Mouse (Mus musculus): ENCODE measurements at regions not wholly inside any gene's neighbourhood (a gene's known extent, or its start where the extent isn't known, plus 50 kb on each side); places are given as distances from the start of the nearest gene placed in this dataset.

GRCm38 (mm10) chr13:37514641-37515305 is 169.8 kb downstream of the Ly86 start:
- no peak for ATAC-seq (ENCODE audit: low FRiP score)
- no peak overlapping the region for H3K4me3 ChIP-seq
- H3K9ac ChIP-seq: 0 out of 2 replicates have a peak overlapping the region, but pooled peaks have one; percentile 63
- H3K36me3 ChIP-seq: no peaks in the 10 kb centered on the region
- peak overlapping the region; percentile 85 for H3K27ac ChIP-seq
- no peaks in the 10 kb centered on the region for H3K9me3 ChIP-seq
- peaks cover 22% of the 10 kb centered on the region for H3K4me1 ChIP-seq (replicated peaks)
- no peaks in the 10 kb centered on the region for H3K27me3 ChIP-seq
- peak overlapping the region; percentile 45 for H3K4me2 ChIP-seq
- WGBS: 73% methylated on average over 12 of the region's 12 CpGs

GRCm38 (mm10) chr13:37517055-37517807 is 172.2 kb downstream of the Ly86 start:
- no peak overlapping the region for H3K27ac ChIP-seq
- WGBS: 36% methylated on average over 14 of the region's 14 CpGs

GRCm38 (mm10) chr13:37519948-37520347 is 174.9 kb downstream of the Ly86 start:
- no peaks in the 10 kb centered on the region for H3K27me3 ChIP-seq
- H3K9me3 ChIP-seq: no peaks in the 10 kb centered on the region
- H3K4me1 ChIP-seq (replicated peaks): peaks cover 6% of the 10 kb centered on the region
- no peak for ATAC-seq (ENCODE audit: low FRiP score)
- H3K36me3 ChIP-seq: no peaks in the 10 kb centered on the region
- H3K9ac ChIP-seq: no peak overlapping the region
- no peak overlapping the region for H3K27ac ChIP-seq
- no peak overlapping the region for H3K4me2 ChIP-seq
- no peak overlapping the region for H3K4me3 ChIP-seq
- WGBS: 76% methylated on average over 3 of the region's 3 CpGs

More at GRCm38 (mm10) chr13:37517055-37517807, 172.2 kb downstream of the Ly86 start:
- Histone ChIP-seq H3K27me3 (no peaks in the 10 kb centered on the region), H3K9me3 (no peaks in the 10 kb centered on the region), H3K4me1 (replicated peaks) (peaks cover 20% of the 10 kb centered on the region), H3K9ac (no peak overlapping the region), H3K4me3 (no peak overlapping the region), H3K4me2 (no peak overlapping the region), H3K36me3 (no peaks in the 10 kb centered on the region)
- ATAC-seq (ENCODE audit: low FRiP score): no peak

GRCm38 (mm10) chr13:37525097-37525726 is 180.2 kb downstream of the Ly86 start:
- H3K9ac ChIP-seq: no peak overlapping the region
- no peak overlapping the region for H3K4me2 ChIP-seq
- no peaks in the 10 kb centered on the region for H3K9me3 ChIP-seq
- no peak overlapping the region for H3K27ac ChIP-seq
- H3K4me1 ChIP-seq (replicated peaks): no peaks in the 10 kb centered on the region
- no peak for ATAC-seq (ENCODE audit: low FRiP score)
- WGBS: 76% methylated on average over 15 of the region's 15 CpGs
- no peaks in the 10 kb centered on the region for H3K27me3 ChIP-seq
- H3K4me3 ChIP-seq: no peak overlapping the region
- H3K36me3 ChIP-seq: no peaks in the 10 kb centered on the region

GRCm38 (mm10) chr13:37526102-37526501 is 181.1 kb downstream of the Ly86 start:
- no peak overlapping the region for H3K4me3 ChIP-seq
- H3K9me3 ChIP-seq: no peaks in the 10 kb centered on the region
- H3K27ac ChIP-seq: no peak overlapping the region
- H3K4me1 ChIP-seq (replicated peaks): no peaks in the 10 kb centered on the region
- H3K36me3 ChIP-seq: no peaks in the 10 kb centered on the region
- H3K9ac ChIP-seq: no peak overlapping the region
- H3K4me2 ChIP-seq: no peak overlapping the region
- ATAC-seq (ENCODE audit: low FRiP score): no peak
- 90% methylated on average over 8 of the region's 8 CpGs for WGBS
- no peaks in the 10 kb centered on the region for H3K27me3 ChIP-seq

GRCm38 (mm10) chr13:37528380-37528779 is 183.4 kb downstream of the Ly86 start:
- H3K4me2 ChIP-seq: no peak overlapping the region
- H3K9ac ChIP-seq: no peak overlapping the region
- no peak for ATAC-seq (ENCODE audit: low FRiP score)
- H3K9me3 ChIP-seq: no peaks in the 10 kb centered on the region
- 70% methylated on average over 9 of the region's 9 CpGs for WGBS
- H3K27me3 ChIP-seq: no peaks in the 10 kb centered on the region
- H3K36me3 ChIP-seq: no peaks in the 10 kb centered on the region
- H3K4me3 ChIP-seq: no peak overlapping the region
- H3K4me1 ChIP-seq (replicated peaks): no peaks in the 10 kb centered on the region; the same call in 1 of the 2 replicates
- H3K27ac ChIP-seq: no peak overlapping the region

GRCm38 (mm10) chr13:37528876-37529275 is 183.9 kb downstream of the Ly86 start:
- Histone ChIP-seq H3K27me3 (no peaks in the 10 kb centered on the region), H3K4me3 (no peak overlapping the region), H3K4me1 (replicated peaks) (no peaks in the 10 kb centered on the region; the same call in 1 of the 2 replicates), H3K27ac (no peak overlapping the region), H3K9me3 (no peaks in the 10 kb centered on the region), H3K4me2 (no peak overlapping the region), H3K9ac (no peak overlapping the region), H3K36me3 (no peaks in the 10 kb centered on the region)
- 77% methylated on average over 7 of the region's 7 CpGs for WGBS
- ATAC-seq (ENCODE audit: low FRiP score): no peak

- 81% methylated on average over 8 of the region's 8 CpGs for WGBS
- no peaks in the 10 kb centered on the region for H3K27me3 ChIP-seq
- H3K27ac ChIP-seq: no peak overlapping the region
- H3K4me3 ChIP-seq: no peak overlapping the region
- no peak for ATAC-seq (ENCODE audit: low FRiP score)
- H3K9ac ChIP-seq: no peak overlapping the region
- no peaks in the 10 kb centered on the region; the same call in 1 of the 2 replicates for H3K4me1 ChIP-seq (replicated peaks)
- H3K4me2 ChIP-seq: no peak overlapping the region
- H3K36me3 ChIP-seq: no peaks in the 10 kb centered on the region
- no peaks in the 10 kb centered on the region for H3K9me3 ChIP-seq
Measured at GRCm38 (mm10) chr13:37531512-37532183, 186.6 kb downstream of the Ly86 start.

GRCm38 (mm10) chr13:37532596-37533170 is 187.7 kb downstream of the Ly86 start:
- no peak overlapping the region for H3K9ac ChIP-seq
- ATAC-seq (ENCODE audit: low FRiP score): no peak
- no peaks in the 10 kb centered on the region for H3K27me3 ChIP-seq

GRCm38 (mm10) chr13:37533851-37534250 is 188.8 kb downstream of the Ly86 start:
- no peak overlapping the region for H3K27ac ChIP-seq
- H3K4me2 ChIP-seq: no peak overlapping the region
- H3K4me3 ChIP-seq: no peak overlapping the region
- H3K9ac ChIP-seq: no peak overlapping the region
- no peak for ATAC-seq (ENCODE audit: low FRiP score)
- H3K36me3 ChIP-seq: no peaks in the 10 kb centered on the region
- H3K9me3 ChIP-seq: no peaks in the 10 kb centered on the region
- no peaks in the 10 kb centered on the region; the same call in 1 of the 2 replicates for H3K4me1 ChIP-seq (replicated peaks)
- no peaks in the 10 kb centered on the region for H3K27me3 ChIP-seq
- WGBS: 80% methylated on average over 4 of the region's 4 CpGs

More at GRCm38 (mm10) chr13:37532596-37533170, 187.7 kb downstream of the Ly86 start:
- 75% methylated on average over 7 of the region's 7 CpGs for WGBS
- Histone ChIP-seq H3K9me3 (no peaks in the 10 kb centered on the region), H3K4me2 (no peak overlapping the region), H3K4me1 (replicated peaks) (no peaks in the 10 kb centered on the region; the same call in 1 of the 2 replicates), H3K27ac (no peak overlapping the region), H3K36me3 (no peaks in the 10 kb centered on the region), H3K4me3 (no peak overlapping the region)

- H3K4me3 ChIP-seq: no peak overlapping the region
- whole genome bisulfite sequencing: 86% methylated on average over 6 of the region's 6 CpGs
- no peaks in the 10 kb centered on the region; the same call in none of the 2 replicates for H3K4me1 ChIP-seq (replicated peaks)
- no peak overlapping the region for H3K9ac ChIP-seq
- H3K27me3 ChIP-seq: no peaks in the 10 kb centered on the region
- no peaks in the 10 kb centered on the region for H3K36me3 ChIP-seq
- H3K9me3 ChIP-seq: no peaks in the 10 kb centered on the region
- H3K27ac ChIP-seq: no peak overlapping the region
- H3K4me2 ChIP-seq: no peak overlapping the region
- ATAC-seq (ENCODE audit: low FRiP score): no peak
Measured at GRCm38 (mm10) chr13:37537330-37537729, 192.3 kb downstream of the Ly86 start.

GRCm38 (mm10) chr13:37537793-37538192 is 192.8 kb downstream of the Ly86 start:
- no peaks in the 10 kb centered on the region; the same call in none of the 2 replicates for H3K4me1 ChIP-seq (replicated peaks)
- ATAC-seq (ENCODE audit: low FRiP score): no peak
- H3K36me3 ChIP-seq: no peaks in the 10 kb centered on the region
- H3K27me3 ChIP-seq: no peaks in the 10 kb centered on the region
- H3K9ac ChIP-seq: no peak overlapping the region
- H3K4me3 ChIP-seq: no peak overlapping the region
- 86% methylated on average over 6 of the region's 6 CpGs for WGBS
- H3K9me3 ChIP-seq: no peaks in the 10 kb centered on the region
- no peak overlapping the region for H3K4me2 ChIP-seq
- no peak overlapping the region for H3K27ac ChIP-seq

Measured in hindbrain, embryonic 13.5 days (tissue).